Comparison of ENCODE assay signal across 9 mouse cellular contexts in genomic region chr2:38356428-38357260, GRCm38 (mm10). TPM values are rescaled to one million over a fixed set of nuclear protein-coding genes. Genes with fewer than 3 reads are reported as not detected.
DNase-seq lines count a peak whose midpoint lies in the region; ATAC-seq lines count a peak whose summit lies in the region.
"Had no signal": no experiment of that assay in that cellular context is flagged by ENCODE, and none has a peak within 500 bp of the region (broad histone marks: within the 10 kb centered on the region; RNA-seq: fewer than 3 reads in every experiment).

No protein-coding gene starts in this region.

- H3K9ac ChIP-seq in kidney, embryonic 16.5 days (replicated peaks; ENCODE audit: low read length), result no peak overlapping the region
- no peak overlapping the region for H3K9ac ChIP-seq in intestine, embryonic 14.5 days (ENCODE audit: low read length)
- no peak overlapping the region for H3K9ac ChIP-seq in neural tube, embryonic 11.5 days (ENCODE audit: low read length)

- DNase-seq in kidney, adult 9 months, result no peak
- DNase-seq in embryonic facial prominence, embryonic 10.5 days (ENCODE audit: low spot score), result peak; percentile 69
- peak; percentile 76 for DNase-seq in intestine, embryonic 14.5 days (ENCODE audit: low spot score)
- DNase-seq in neural tube, embryonic 11.5 days (ENCODE audit: low spot score), result peak; percentile 55
- no peak for DNase-seq in adrenal gland, postnatal 4 days (ENCODE audit: low spot score in 2 of 2)
- DNase-seq in gastrocnemius, postnatal 36 days, result no peak

- peaks cover 9% of the 10 kb centered on the region for H3K4me1 ChIP-seq in kidney, embryonic 16.5 days (ENCODE audit: insufficient read depth, low read length)
- H3K4me1 ChIP-seq in embryonic facial prominence, embryonic 10.5 days, result peaks cover 46% of the 10 kb centered on the region
- H3K4me1 ChIP-seq in intestine, embryonic 14.5 days (replicated peaks; ENCODE audit: control insufficient read depth, insufficient read depth, low read length), result peaks cover 3% of the 10 kb centered on the region; the same call in 1 of the 2 replicates
- peaks cover 4% of the 10 kb centered on the region; the same call in 1 of the 2 replicates for H3K4me1 ChIP-seq in neural tube, embryonic 11.5 days (ENCODE audit: control insufficient read depth, insufficient read depth, low read length)

- H3K9me3 ChIP-seq in kidney, embryonic 16.5 days (ENCODE audit: low read length), result no peaks in the 10 kb centered on the region
- no peaks in the 10 kb centered on the region for H3K9me3 ChIP-seq in embryonic facial prominence, embryonic 10.5 days
- H3K9me3 ChIP-seq in intestine, embryonic 14.5 days (ENCODE audit: control insufficient read depth, low read length), result no peaks in the 10 kb centered on the region
- H3K9me3 ChIP-seq in neural tube, embryonic 11.5 days (ENCODE audit: control insufficient read depth, low read length), result no peaks in the 10 kb centered on the region

- H3K27me3 ChIP-seq in kidney, embryonic 16.5 days (ENCODE audit: insufficient read depth, low read length), result peaks cover 99% of the 10 kb centered on the region
- H3K27me3 ChIP-seq in embryonic facial prominence, embryonic 10.5 days (replicated peaks; ENCODE audit: low read depth, poor library complexity, severe bottlenecking), result peaks cover 100% of the 10 kb centered on the region
- H3K27me3 ChIP-seq in intestine, embryonic 14.5 days (replicated peaks; ENCODE audit: control insufficient read depth, insufficient read depth, low read length), result peaks cover 100% of the 10 kb centered on the region
- H3K27me3 ChIP-seq in neural tube, embryonic 11.5 days (ENCODE audit: control insufficient read depth, insufficient read depth, low read length), result peaks cover 100% of the 10 kb centered on the region

- H3K36me3 ChIP-seq in kidney, embryonic 16.5 days (ENCODE audit: insufficient read depth, low read length), result no peaks in the 10 kb centered on the region
- H3K36me3 ChIP-seq in embryonic facial prominence, embryonic 10.5 days (replicated peaks), result peaks cover 18% of the 10 kb centered on the region; the same call in 1 of the 2 replicates
- no peaks in the 10 kb centered on the region for H3K36me3 ChIP-seq in intestine, embryonic 14.5 days (ENCODE audit: control insufficient read depth, insufficient read depth, low read length)
- H3K36me3 ChIP-seq in neural tube, embryonic 11.5 days (ENCODE audit: control insufficient read depth, insufficient read depth, low read length), result no peaks in the 10 kb centered on the region

- ATAC-seq in kidney, embryonic 16.5 days (ENCODE audit: low FRiP score, low TSS enrichment), result no peak
- ATAC-seq in intestine, embryonic 14.5 days (replicated peaks; ENCODE audit: low FRiP score, low TSS enrichment, low read depth), result no peak
- no peak for ATAC-seq in neural tube, embryonic 11.5 days (ENCODE audit: insufficient read depth, low FRiP score, low TSS enrichment)
- ATAC-seq in granulocyte monocyte progenitor cell, adult 5-6 weeks (replicated peaks; ENCODE audit: poor library complexity, severe bottlenecking), result no peak

- intact Hi-C loops in gastrocnemius, postnatal 36 days (cut with DNase I), result no loop called here

- H3K27ac ChIP-seq in kidney, embryonic 16.5 days (ENCODE audit: low read length), result no peak overlapping the region
- H3K27ac ChIP-seq in embryonic facial prominence, embryonic 10.5 days (replicated peaks), result peak overlapping the region; percentile 63
- no peak overlapping the region for H3K27ac ChIP-seq in intestine, embryonic 14.5 days (ENCODE audit: low read depth)
- no peak overlapping the region for H3K27ac ChIP-seq in neural tube, embryonic 11.5 days (ENCODE audit: low read depth, low read length)

- H3K4me2 ChIP-seq in kidney, embryonic 16.5 days (replicated peaks; ENCODE audit: low read depth, low read length), result peak overlapping the region; percentile 38
- H3K4me2 ChIP-seq in intestine, embryonic 14.5 days (ENCODE audit: low read length), result no peak overlapping the region
- peak overlapping the region; percentile 33 for H3K4me2 ChIP-seq in neural tube, embryonic 11.5 days (ENCODE audit: low read depth)

- peak overlapping the region; percentile 15; the same call in 1 of the 2 replicates for H3K4me3 ChIP-seq in kidney, embryonic 16.5 days (ENCODE audit: low read length)
- peak overlapping the region; percentile 63 for H3K4me3 ChIP-seq in embryonic facial prominence, embryonic 10.5 days
- H3K4me3 ChIP-seq in intestine, embryonic 14.5 days (ENCODE audit: low read depth, low read length), result no peak overlapping the region
- peak overlapping the region; percentile 16 for H3K4me3 ChIP-seq in neural tube, embryonic 11.5 days (ENCODE audit: low read depth, low read length)
- H3K4me3 ChIP-seq: erythroblast, embryonic 14.5 days had no signal

- under 1% methylated on average over 51 of the region's 53 CpGs for WGBS in kidney, embryonic 16.5 days
- under 1% methylated on average over 53 of the region's 53 CpGs for WGBS in embryonic facial prominence, embryonic 10.5 days
- WGBS in intestine, embryonic 14.5 days, result under 1% methylated on average over 53 of the region's 53 CpGs
- under 1% methylated on average over 46 of the region's 53 CpGs for WGBS in neural tube, embryonic 11.5 days

RNA-seq across cellular contexts. Expression of gene Lhx2, which starts 17.6 kb away (rescaled TPM):
- 0.16 TPM in 1 of 2 replicates, not detected in the other for polyA plus RNA-seq in kidney, embryonic 16.5 days (2015; fragmentation: Nextera tagmentation; extraction: Ambion mirVana)
- polyA plus RNA-seq in embryonic facial prominence, embryonic 10.5 days (2016; fragmentation: Nextera tagmentation; extraction: Ambion mirVana), result 17.9 and 19.6 TPM in 2 replicates
- 0.19 TPM in 1 of 2 replicates, not detected in the other for polyA plus RNA-seq in intestine, embryonic 14.5 days (2014; fragmentation: Nextera tagmentation; extraction: Ambion mirVana)
- polyA plus RNA-seq in neural tube, embryonic 11.5 days (2014; fragmentation: Nextera tagmentation; extraction: Ambion mirVana), result 6.0 and 8.7 TPM in 2 replicates
- total RNA-seq in adrenal gland, postnatal 4 days (2021), result 1 to 10 TPM in 1 of 2 experiments, under 1 TPM in 1; 0.39 to 1.2 TPM
- total RNA-seq in granulocyte monocyte progenitor cell, adult 5-6 weeks (2014; fragmentation: Nextera tagmentation), result not detected in 2 replicates
- total RNA-seq in granulocyte monocyte progenitor cell, adult 5-6 weeks (2017), result not detected in 2 replicates
- total RNA-seq in gastrocnemius, postnatal 36 days (2021), result not detected

Comparison
In these comparisons a context has a peak if more than half of its experiments do, and no peak if none do; other contexts are left out.
1. DNase-seq: peak in embryonic facial prominence, embryonic 10.5 days (single experiment), intestine, embryonic 14.5 days (single experiment) and neural tube, embryonic 11.5 days (single experiment); none in kidney, adult 9 months (single experiment), adrenal gland, postnatal 4 days (0 of 2) and gastrocnemius, postnatal 36 days (0 of 2).